Comparison of ENCODE assay signal across 12 mouse cellular contexts in the genomic region with DNA sequence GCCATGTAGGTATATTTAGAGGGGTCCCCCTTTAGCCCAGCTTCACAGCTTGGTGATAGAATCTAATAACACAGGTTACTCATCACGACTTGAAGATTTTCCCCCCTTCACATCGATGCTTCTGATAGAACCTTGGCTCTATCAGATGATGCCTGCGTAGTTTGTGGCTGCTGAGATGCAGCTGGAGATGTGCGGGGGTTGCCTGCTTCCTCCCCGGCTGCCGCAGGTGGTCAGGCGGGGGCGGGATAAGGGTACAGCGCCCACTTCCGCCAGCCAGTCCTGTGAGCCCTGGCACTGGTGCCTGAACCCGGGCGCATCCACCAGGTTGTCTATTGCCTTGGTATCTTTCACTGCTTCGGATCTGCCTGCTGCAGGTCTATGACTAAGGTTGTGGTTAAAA. TPM values are rescaled to one million over a fixed set of nuclear protein-coding genes. Genes with fewer than 3 reads are reported as not detected.
A peak's percentile ranks its signal among the peaks of the same experiment; 100 is the strongest.
DNase-seq lines count a peak whose midpoint lies in the region; ATAC-seq and TF ChIP-seq lines count a peak whose summit lies in the region.
"Had no signal": no experiment of that assay in that cellular context is flagged by ENCODE, and none has a peak within 500 bp of the region (broad histone marks: within the 10 kb centered on the region; RNA-seq: fewer than 3 reads in every experiment).

No protein-coding gene starts in this region.

- 5% methylated on average over 13 of the region's 13 CpGs for WGBS in bone marrow, adult 2 months
- WGBS in heart, embryonic 12.5 days: 81% methylated on average over 13 of the region's 13 CpGs

- 0 out of 2 replicates have a peak, but pooled peaks have one; percentile 29 for ATAC-seq in frontal cortex, adult (ENCODE audit: low TSS enrichment)
- ATAC-seq in heart, embryonic 12.5 days (ENCODE audit: insufficient number of reproducible peaks, low FRiP score): no peak

- TF ChIP-seq POLR2A in bone marrow, adult 2 months (IDR thresholded peaks at IDR 0.05; ENCODE audit: borderline replicate concordance, control insufficient read depth, low read depth, low read length): no peak

- H3K4me1 ChIP-seq in bone marrow, adult 2 months (ENCODE audit: control insufficient read depth, insufficient read depth, low read length): no peaks in the 10 kb centered on the region; the same call in 1 of the 2 replicates
- H3K4me1 ChIP-seq in heart, embryonic 12.5 days (replicated peaks): peaks cover 24% of the 10 kb centered on the region

- H3K36me3 ChIP-seq in heart, embryonic 12.5 days: no peaks in the 10 kb centered on the region

- no peak for TF ChIP-seq CTCF in bone marrow, adult 2 months (IDR thresholded peaks at IDR 0.05; ENCODE audit: control insufficient read depth, insufficient read depth, low read length)

- H3K4me2 ChIP-seq in heart, embryonic 12.5 days: no peak overlapping the region
- H3K4me2 ChIP-seq: liver, embryonic 11.5 days had no signal

- H3K9ac ChIP-seq in heart, embryonic 12.5 days: no peak overlapping the region

- H3K27ac ChIP-seq in bone marrow, adult 2 months (ENCODE audit: control insufficient read depth, insufficient read depth, low read depth, low read length, poor library complexity): peak overlapping the region; percentile 39; the same call in 1 of the 2 replicates
- no peak overlapping the region for H3K27ac ChIP-seq in heart, embryonic 12.5 days (ENCODE audit: poor library complexity, severe bottlenecking)
- H3K27ac ChIP-seq: gastrocnemius, adult 2 months had no signal

- H3K4me3 ChIP-seq in bone marrow, adult 2 months (replicated peaks; ENCODE audit: control insufficient read depth, low read depth, low read length): no peak overlapping the region
- no peak overlapping the region for H3K4me3 ChIP-seq in heart, embryonic 12.5 days
- H3K4me3 ChIP-seq: gastrocnemius, adult 2 months had no signal

- no peaks in the 10 kb centered on the region for H3K9me3 ChIP-seq in heart, embryonic 12.5 days (replicated peaks)

- H3K27me3 ChIP-seq in heart, embryonic 12.5 days (replicated peaks): no peaks in the 10 kb centered on the region

- no peak for DNase-seq in frontal cortex, postnatal 25 days (ENCODE audit: low spot score in 2 of 2)
- DNase-seq in naive thymus-derived CD4-positive, alpha-beta T cell, adult 2 months (ENCODE audit: low read depth): peak; percentile 94
- DNase-seq in thymus, postnatal 10 days (ENCODE audit: low spot score in 2 of 2): peak; percentile 82 to 86
- no peak for DNase-seq in embryo, embryonic 10.5 days (ENCODE audit: low spot score)
- DNase-seq in cerebellum, postnatal 4 days (ENCODE audit: low spot score in 2 of 2): no peak
- DNase-seq: gastrocnemius, adult 2 months; kidney, postnatal 25 days; retina, postnatal 1 day had no signal

RNA-seq across cellular contexts. Expression of a gene that starts 19.5 kb away (rescaled TPM):
- 36.4 and 57.6 TPM in 2 replicates for polyA plus RNA-seq in bone marrow, adult 2 months (2011; ENCODE audit: insufficient read depth, insufficient read length, low replicate concordance, missing spikeins)
- 7.0 and 8.6 TPM in 2 replicates for polyA plus RNA-seq in heart, embryonic 12.5 days (2016; fragmentation: Nextera tagmentation; extraction: Ambion mirVana)

Comparison
In these comparisons a context has a peak if more than half of its experiments do, and no peak if none do; other contexts are left out.
1. DNase-seq: peak in naive thymus-derived CD4-positive, alpha-beta T cell, adult 2 months (single experiment) and thymus, postnatal 10 days (2 of 2); none in frontal cortex, postnatal 25 days (0 of 2), embryo, embryonic 10.5 days (single experiment) and cerebellum, postnatal 4 days (0 of 2).